Mouse (Mus musculus) liver (tissue): Measurements from ENCODE around the gene Med24.

Experiments used
- DNase-seq: peaks from one replicate; pipeline ENCODE4 v3.0.0-alpha.2; 2020; ENCODE audit warnings: mixed read lengths

Gene Med24

GRCm38 (mm10) chr11:98729119-98729588, at the start of gene Med24:
Med24 (minus strand) TSS chr11:98729435.
- peak; percentile 83 for DNase-seq

DNA sequence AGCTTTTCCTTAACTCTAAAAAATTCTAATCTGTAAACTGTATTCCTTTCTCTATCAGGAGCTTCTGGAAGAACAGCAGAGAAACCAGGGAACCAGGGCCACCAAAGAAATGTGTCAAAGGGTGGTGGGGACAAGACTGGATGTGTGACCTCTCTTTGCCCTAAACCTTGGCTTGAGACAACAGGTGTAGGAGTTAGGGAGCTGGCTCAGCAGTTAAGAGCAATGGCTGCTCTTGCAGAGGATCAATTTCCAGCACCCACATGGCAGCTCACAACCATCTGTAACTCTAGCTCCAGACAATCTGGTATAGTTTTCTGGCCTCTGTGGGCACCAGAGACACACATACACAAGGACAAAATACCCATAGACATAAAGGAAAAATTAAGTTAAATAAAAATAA, 48.7 kb upstream of the Med24 start:
- no peak for DNase-seq

DNA sequence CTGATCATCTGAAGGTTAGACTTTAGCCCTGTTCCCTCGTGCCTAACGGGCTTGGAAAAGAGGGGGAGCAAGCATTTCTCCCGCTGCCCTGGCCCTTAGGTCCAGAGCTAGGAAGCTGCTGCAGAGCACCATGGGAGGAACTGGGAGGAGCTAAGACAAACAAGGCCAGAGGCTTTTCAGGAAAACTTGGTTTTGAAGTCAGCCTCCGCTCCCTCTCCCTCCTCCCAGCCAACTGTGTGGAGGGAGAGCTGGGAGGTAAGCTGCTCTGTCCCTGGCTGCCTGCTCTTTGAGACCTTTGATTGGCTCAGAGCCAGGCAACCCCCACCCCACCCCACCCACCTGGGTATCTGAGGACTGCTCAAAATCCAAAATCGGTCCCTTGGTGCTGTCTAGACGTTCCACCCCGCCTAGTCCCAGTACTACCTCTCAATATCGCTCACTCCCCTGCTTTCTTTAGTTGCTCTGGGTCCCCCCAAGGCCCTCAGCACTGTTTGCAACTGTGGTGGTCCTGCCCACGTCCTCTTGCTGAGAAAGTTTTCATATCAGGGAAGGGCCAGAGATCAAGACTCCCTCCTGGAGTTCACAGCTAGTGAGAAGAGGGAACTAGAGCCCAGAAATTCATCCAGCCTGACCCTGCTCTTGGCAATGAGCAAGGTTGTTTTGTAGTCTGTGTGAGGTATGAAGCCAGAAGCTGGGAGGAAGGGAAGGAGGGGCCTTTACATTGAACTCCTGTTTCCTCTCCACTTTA, 47.8 kb upstream of the Med24 start:
- peak; percentile 46 for DNase-seq

DNA sequence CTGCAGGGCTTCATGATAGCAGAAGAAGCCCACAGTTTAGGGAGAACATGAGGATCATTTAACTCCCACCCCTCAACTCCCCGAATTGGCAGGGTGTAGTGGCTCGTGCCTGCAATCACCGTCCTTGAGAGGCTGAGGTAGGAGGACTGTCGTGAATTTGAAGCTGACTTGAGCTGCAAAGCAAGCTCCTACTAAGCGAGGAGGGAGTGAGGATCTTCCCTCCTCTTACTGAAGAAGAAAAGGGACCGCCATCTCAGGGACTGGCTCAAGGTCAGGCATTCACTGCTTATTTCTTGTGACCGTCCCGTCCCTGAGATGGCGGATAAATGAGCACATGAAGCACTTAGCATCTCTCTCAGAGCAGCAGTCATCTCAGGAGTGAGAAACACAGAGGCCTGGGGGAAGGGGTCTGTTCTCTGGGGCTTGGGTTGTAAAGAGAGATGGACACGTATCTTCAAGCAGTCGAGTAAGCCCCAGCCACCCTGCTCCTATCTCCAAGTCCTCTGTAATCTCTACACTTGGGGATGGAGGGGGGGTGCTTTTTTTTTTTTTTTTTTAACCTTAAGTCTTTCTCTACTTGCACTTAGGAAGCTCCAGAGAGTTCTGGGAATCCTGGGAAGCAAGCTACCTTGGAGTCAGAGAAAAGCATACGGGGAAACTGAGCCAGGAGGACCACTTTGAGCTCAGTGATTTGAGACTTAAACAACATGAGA, 47.0 kb upstream of the Med24 start:
- no peak for DNase-seq

- DNase-seq, result peak; percentile 90
These were observed 46.3 kb upstream of the Med24 start for GRCm38 (mm10) chr11:98775348-98776051.

DNA sequence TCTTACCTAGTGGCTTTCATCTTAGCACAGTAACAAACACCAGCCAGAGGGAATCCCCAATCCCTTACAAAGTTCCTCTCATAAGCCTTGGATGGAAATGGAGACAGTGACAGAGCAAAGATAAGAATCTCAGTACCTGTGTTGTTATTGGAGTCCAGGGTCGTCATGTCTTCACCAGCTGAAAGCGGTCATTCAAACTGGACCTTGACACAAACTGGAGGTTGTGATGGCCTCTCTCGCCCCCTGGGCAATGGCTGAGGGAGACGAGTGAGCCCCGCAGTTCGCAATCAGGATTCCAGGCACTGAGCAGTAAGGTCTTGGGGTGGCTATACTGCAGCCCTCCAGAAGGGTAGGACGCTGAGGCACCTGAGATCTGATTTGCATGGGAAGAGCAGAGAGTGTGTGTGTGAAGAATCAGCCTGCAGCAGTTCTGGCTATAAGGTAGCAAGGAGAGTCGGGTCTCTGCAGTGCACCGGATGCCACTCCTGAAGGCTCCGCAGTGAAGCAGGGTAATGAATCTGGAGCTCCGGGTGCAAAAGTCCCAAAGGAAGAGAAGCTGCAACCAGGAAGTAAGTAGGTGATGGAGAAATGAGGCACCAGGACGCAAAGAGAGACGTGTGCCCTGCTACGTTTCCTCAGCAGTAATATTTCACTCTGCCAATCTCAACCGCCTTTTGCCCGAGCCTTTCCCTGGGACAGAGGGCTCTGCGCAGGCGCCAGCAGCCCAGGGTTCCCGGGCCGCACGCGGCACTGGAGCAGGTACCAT, 45.5 kb upstream of the Med24 start, which contains the start of gene Nr1d1:
TSS of gene Nr1d1 (minus strand) at position 752 of the 766 bp plus-strand sequence.
- no peak for DNase-seq

GRCm38 (mm10) chr11:98773635-98774295, 44.5 kb upstream of the Med24 start:
- peak; percentile 100 for DNase-seq

DNA sequence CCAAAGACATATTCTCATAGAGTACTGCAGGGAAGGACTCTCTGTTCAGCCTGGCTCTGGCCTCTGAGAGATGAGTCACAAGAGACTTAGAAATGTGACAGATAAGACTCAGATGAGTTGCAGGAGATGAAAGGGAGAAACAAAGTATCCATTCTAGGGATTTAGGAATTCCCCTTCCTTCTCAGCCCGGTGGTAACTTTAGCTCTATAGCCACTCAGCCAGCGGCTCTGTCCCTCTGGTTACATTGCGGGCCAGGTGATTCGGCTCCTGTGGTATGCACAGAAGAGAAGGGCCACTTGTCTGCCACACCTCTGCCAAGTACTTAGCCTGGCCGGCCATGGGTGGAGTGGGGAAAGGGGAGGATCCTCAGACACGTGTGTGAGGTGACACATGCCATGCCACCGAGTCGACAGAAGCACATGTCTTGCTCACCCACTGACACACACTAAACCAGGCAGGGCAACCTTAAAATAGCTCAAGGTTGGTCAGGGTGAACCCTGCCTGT, 43.5 kb upstream of the Med24 start:
- DNase-seq, result peak; percentile 58

DNA sequence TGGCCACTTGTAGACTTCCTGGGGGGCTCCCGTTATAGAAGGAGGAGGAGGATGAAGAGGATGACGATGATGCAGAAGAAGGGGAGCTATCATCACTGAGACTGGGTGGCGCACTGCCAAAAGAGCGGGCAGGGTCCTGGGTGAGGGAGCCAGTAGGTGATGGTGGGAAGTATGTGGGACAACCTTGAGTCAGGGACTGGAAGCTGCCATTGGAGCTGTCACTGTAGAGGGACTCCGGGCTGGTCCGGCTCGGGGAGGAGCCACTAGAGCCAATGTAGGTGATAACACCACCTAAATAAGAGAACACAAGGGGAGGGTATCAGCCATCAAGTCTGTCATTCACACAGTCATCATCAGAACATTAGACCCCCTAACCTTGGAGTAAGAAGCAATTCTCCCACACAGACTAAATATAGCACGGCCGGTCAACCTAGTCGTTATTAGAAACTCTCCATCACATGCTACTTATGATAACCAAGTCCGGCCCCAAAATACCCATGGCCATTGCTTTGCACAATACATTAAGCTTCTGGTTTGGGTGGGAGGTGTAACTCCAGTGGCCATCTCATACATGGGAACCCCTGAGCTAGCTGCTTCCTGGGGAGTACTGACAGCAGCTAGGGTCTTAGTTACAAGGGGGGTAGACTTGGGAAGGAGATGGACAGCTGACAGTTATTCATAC, 42.8 kb upstream of the Med24 start:
- DNase-seq, result no peak

- no peak for DNase-seq
These were observed 41.9 kb upstream of the Med24 start for GRCm38 (mm10) chr11:98771131-98771530.

GRCm38 (mm10) chr11:98770096-98770975, 41.1 kb upstream of the Med24 start:
- DNase-seq, result no peak

DNA sequence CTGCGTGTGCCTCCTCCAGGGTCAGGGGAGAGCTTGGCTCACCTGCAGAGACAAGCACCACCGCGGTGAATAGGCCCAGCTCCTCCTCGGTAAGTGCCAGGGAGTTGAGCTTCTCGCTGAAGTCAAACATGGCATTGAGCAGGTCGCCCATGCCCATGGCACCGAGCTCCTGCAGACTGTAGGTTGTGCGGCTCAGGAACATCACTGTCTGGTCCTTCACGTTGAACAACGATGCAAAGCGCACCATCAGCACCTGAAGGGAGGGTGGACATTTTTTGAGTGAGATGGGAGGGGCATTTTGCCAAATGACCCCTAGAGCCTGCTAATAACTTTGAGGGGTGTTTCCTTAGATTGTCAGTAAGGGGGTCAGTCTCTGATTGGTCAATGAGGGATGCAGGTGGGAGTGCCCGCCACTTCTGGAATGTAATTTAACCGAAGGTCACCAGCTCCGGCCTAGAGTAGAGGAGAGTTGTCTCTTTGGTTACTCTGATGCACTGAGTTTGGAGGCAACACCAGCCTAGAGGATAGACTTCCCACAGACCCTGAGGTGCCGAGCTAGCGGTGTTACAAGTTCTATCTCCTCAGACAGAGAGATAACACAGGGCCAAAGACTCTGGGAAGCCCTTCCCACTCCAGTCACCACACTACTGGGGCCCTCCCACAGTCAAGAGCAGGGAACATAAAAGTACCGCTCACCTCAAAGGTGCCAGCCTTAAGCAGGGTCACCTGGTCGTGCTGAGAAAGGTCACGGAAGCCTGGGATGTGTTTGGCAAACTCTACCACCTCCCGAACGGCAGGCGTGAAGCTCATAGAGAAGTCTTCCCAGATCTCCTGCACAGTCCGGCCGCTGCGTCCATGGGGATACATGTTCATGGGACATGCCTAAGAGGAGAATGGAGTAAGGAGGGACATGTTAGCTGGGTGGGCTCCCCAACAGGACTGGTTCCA, 40.0 kb upstream of the Med24 start:
- no peak for DNase-seq

DNA sequence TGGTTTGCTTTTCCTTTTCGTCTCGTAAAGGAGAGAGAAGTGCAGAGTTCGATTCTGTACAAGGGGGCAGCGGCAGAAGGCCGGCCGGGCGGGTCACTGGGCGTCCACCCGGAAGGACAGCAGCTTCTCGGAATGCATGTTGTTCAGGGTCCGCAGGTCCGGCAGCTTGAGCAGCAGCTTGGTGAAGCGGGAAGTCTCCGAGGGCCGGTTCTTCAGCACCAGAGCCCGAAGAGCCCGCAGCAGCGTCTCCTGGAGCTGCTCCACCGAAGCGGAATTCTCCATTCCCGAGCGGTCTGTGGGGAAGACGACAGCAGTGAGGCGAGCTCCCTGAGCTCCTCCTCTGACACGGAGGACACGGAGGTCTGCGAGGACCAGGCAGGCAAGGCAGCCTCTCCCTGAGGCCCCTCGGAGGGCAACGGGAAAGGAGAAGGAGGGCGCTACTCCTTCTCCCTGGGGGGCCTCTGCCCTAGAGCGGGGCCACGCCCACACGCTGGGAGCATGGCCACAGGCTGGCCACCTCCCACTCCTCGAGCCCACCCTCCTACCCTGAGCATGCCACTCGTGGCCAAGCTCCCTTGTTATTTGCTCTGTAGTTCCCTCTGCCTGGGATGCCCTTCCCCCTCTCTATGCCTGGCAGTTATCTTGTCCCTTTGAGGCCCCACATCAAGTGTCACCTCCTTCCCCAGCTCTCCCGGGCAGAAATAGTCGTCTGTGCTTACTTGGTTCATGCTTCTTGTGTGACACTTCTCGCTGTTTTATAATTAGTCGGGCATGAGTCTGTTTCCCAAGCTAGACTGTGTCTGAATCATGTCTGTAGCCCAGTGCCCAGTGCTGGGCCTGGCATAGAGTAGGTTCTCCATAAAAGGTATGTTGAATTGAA, 39.1 kb upstream of the Med24 start:
- peak; percentile 79 for DNase-seq

DNA sequence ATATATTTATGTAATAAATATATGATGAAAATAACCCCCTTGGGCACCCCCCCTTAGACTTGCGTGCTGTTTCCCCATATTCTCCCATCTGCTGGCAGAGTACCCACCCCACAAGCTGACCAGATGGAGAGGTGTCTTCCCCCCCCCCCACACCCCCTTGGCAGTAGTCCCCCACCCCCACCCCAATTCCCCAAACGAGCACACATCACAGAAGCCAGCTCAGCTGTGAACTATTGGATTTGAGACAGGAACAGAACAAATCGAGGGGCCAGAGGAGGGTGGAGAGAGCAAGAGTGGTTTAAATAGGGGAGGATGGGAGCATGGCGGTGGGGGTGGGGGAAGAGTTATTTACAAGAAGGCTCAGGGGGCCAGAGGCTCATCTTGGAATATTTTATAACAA, 38.5 kb upstream of the Med24 start:
- DNase-seq, result no peak

DNA sequence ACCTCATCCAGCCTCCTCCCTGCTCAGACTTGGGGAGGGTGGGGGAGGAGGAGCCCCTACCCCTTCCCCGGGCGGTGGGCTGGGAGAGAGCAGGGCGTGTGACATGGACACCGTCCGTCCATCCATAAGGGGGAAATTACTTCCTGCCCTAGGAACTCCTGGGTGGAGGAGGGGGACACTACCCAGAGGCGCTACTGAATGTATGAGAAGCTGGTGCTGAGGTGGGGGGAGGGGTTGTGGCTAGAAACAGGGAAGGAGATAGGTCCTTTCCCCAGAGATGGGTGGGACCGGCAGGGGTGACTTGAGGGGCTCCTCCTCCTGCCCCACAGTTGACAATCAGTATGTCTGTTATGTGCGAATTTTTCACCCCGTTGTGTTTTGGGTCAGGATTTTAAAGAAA, 38.0 kb upstream of the Med24 start:
- DNase-seq, result peak; percentile 86

DNA sequence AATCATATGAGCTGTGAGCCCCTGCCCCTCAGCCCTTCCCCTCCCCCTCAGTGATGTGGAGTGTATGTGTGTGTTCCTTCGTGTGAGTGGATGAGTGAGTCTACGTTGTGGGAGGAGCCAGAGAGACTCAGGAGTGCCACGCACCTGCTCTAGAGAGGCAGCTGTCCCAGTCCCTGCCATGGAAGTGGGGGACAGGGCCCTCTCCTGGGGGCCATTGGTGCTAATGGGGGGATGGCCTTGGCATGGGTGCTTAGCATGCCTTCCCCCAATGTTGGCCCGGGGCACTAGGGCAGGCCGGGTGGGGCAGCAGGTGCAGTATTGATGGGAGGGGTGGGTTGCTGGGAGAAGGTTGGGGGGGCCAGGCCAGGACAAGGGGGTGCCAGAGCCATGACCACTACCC, 37.6 kb upstream of the Med24 start:
- DNase-seq, result no peak

GRCm38 (mm10) chr11:98766346-98766745, 37.1 kb upstream of the Med24 start:
- DNase-seq, result no peak
